Mouse (Mus musculus): Measurements from ENCODE around the gene Sec14l5. TPM values are rescaled to one million over a fixed set of nuclear protein-coding genes. Genes with fewer than 3 reads are reported as not detected.
A peak's percentile ranks its signal among the peaks of the same experiment; 100 is the strongest.

The Sec14l5 gene
- polyA plus RNA-seq, 1 experiment from 2014 or later = not detected

DNA sequence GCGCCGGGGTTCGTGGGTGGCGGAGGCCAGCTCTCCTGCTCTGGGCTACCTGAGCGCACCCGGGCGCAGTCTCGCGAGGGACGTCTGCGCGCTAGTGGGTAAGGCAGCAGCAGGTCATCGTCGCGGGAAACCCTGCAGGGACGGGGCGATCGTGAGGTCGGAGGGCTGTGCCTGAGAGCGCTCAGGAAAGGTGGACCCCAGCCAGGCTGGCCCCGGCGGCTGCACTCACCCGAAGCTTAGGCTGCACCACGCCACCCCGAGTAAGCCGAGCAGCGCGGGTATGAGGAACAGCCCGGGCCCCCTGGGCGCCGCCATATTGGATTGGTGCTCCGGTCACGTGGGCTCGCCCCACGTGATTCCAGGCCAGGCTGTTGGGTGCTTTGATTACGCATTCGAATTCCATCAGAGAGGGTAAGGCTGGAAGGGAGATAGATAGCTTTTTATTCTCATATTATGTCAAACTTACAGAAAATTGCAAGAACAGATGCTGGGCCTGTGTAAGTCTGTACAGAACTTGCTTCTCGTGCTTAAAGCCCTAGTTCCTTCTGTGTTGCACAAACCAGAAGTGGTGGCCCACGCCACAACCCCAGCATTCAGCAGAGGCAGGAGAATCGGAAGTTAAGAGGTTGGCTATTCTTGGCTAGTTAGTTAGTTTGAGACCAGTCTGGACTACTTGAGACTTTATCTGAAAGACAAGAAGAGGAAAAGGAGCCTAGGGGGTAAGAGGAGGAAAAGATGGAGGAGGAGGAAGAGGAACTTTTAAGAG lies 56.9 kb downstream of the Sec14l5 start, which contains the start of gene Nagpa:
Nagpa (minus strand) TSS at position 345 of the 766 bp plus-strand sequence.
- peak within 1 kb of the TSS; percentile 92 for H3K4me2 ChIP-seq (ENCODE audit: low read length)
- peak within 1 kb of the TSS; percentile 66 for H3K9ac ChIP-seq (ENCODE audit: low read depth, low read length)
- H3K36me3 ChIP-seq (ENCODE audit: insufficient read depth, low read length) = 0 out of 2 replicates have a peak, but pooled peaks cover 2% of the 10 kb centered on the region
- WGBS = 4% methylated on average over 40 of the region's 40 CpGs
- no peaks in the 10 kb centered on the region for H3K9me3 ChIP-seq (replicated peaks; ENCODE audit: low read length)
- H3K27me3 ChIP-seq (ENCODE audit: insufficient read depth, low read length) = no peaks in the 10 kb centered on the region
- 0 out of 2 replicates have a peak, but pooled peaks cover 8% of the 10 kb centered on the region for H3K4me1 ChIP-seq (replicated peaks; ENCODE audit: insufficient read depth, low read length)
- TF ChIP-seq CTCF (IDR thresholded peaks at IDR 0.05; ENCODE audit: low read depth) = no peak
- ATAC-seq (replicated peaks; ENCODE audit: low FRiP score, low read depth) = peak; percentile 88
- DNase-seq (ENCODE audit: low spot score) = peak; percentile 91
- H3K4me3 ChIP-seq (replicated peaks; ENCODE audit: low read depth, low read length) = peak within 1 kb of the TSS; percentile 68
- no peak within 1 kb of the TSS for H3K27ac ChIP-seq

DNA sequence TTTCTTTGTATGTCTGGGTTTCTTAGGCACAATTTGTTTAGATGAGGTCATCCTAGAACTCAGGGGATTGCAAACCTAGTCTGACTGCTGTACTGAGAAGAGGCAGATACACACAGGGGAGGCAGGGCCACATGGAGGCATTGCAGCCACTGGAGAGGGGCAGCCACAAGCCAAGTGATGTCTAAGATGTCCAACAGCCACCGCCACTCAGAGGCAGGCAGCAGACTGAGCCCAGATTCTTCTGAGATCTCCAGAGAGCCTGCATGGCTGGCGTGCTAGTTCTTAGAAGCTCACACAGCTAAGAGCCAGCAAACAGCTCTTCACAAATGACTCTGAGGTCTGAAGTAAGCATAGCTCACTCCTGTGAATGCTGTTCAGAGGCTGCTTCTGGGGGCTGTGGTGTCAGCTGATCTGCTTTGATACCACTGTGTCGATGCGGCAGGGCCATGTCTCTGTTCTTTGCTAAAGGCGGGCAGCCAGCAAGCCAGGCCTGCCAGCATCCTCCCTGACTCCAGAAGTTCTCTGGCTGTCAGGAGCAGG lies 58.6 kb downstream of the Sec14l5 start:
- Histone ChIP-seq H3K9ac (ENCODE audit: low read depth, low read length) (no peak overlapping the region), H3K36me3 (ENCODE audit: insufficient read depth, low read length) (no peaks in the 10 kb centered on the region), H3K27me3 (ENCODE audit: insufficient read depth, low read length) (no peaks in the 10 kb centered on the region), H3K27ac (no peak overlapping the region), H3K4me1 (replicated peaks; ENCODE audit: insufficient read depth, low read length) (0 out of 2 replicates have a peak, but pooled peaks cover 8% of the 10 kb centered on the region), H3K9me3 (replicated peaks; ENCODE audit: low read length) (no peaks in the 10 kb centered on the region), H3K4me2 (ENCODE audit: low read length) (no peak overlapping the region), H3K4me3 (replicated peaks; ENCODE audit: low read depth, low read length) (no peak overlapping the region)
- 90% methylated on average over 5 of the region's 5 CpGs for WGBS
- DNase-seq (ENCODE audit: low spot score) (no peak), ATAC-seq (replicated peaks; ENCODE audit: low FRiP score, low read depth) (no peak)
- TF ChIP-seq CTCF (IDR thresholded peaks at IDR 0.05; ENCODE audit: low read depth) = no peak

DNA sequence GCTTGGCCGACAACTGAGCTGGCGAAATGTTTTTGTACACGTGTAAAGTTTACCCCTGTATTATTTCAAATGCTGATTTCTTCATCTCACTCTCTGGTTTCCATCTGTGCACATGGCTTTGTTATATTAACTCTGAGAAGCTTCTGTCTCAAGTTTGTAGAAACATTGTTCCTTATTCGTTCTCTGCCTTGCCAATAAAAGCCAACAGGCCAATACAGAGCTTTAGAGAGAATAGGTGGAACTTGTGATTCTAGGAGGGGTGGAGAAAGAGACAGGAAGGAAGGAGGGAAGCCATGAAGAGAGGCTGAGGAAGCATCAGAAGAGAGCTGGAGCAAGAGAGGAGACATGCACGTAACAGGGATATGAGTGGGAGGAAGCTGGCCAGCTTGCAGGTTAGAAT lies 59.1 kb downstream of the Sec14l5 start:
- Histone ChIP-seq H3K9me3 (replicated peaks; ENCODE audit: low read length) (no peaks in the 10 kb centered on the region), H3K4me2 (ENCODE audit: low read length) (no peak overlapping the region), H3K9ac (ENCODE audit: low read depth, low read length) (no peak overlapping the region), H3K27me3 (ENCODE audit: insufficient read depth, low read length) (no peaks in the 10 kb centered on the region), H3K4me3 (replicated peaks; ENCODE audit: low read depth, low read length) (no peak overlapping the region), H3K36me3 (ENCODE audit: insufficient read depth, low read length) (no peaks in the 10 kb centered on the region), H3K27ac (no peak overlapping the region), H3K4me1 (replicated peaks; ENCODE audit: insufficient read depth, low read length) (0 out of 2 replicates have a peak, but pooled peaks cover 8% of the 10 kb centered on the region)
- DNase-seq (ENCODE audit: low spot score) (no peak), ATAC-seq (replicated peaks; ENCODE audit: low FRiP score, low read depth) (no peak)
- TF ChIP-seq CTCF (IDR thresholded peaks at IDR 0.05; ENCODE audit: low read depth) = no peak
- WGBS = 65% methylated on average over 5 of the region's 5 CpGs

DNA sequence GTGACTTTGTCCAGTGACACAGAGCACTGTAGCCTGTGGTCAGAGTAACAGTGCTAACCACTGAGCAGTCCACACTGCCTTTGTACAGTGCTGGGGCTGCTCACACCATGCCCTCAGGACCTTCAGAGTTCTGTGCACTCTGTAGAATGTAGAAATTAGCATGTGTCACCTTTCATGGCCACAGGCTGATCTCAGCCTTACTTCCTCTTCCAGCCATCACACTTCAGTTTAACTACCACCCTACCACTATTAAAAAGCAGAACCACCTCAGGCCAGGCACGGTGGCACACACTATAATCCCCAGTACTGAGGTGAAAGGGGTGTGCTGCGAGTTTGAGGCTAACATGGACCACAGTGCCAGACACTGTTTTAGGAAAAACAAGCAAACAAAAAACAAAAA lies 63.5 kb downstream of the Sec14l5 start:
- Histone ChIP-seq H3K9ac (ENCODE audit: low read depth, low read length) (no peak overlapping the region), H3K4me1 (replicated peaks; ENCODE audit: insufficient read depth, low read length) (no peaks in the 10 kb centered on the region), H3K4me3 (replicated peaks; ENCODE audit: low read depth, low read length) (no peak overlapping the region), H3K27ac (no peak overlapping the region), H3K4me2 (ENCODE audit: low read length) (no peak overlapping the region), H3K27me3 (ENCODE audit: insufficient read depth, low read length) (no peaks in the 10 kb centered on the region), H3K9me3 (replicated peaks; ENCODE audit: low read length) (no peaks in the 10 kb centered on the region), H3K36me3 (ENCODE audit: insufficient read depth, low read length) (no peaks in the 10 kb centered on the region)
- DNase-seq (ENCODE audit: low spot score) = no peak
- WGBS = 75% methylated on average over 2 of the region's 2 CpGs
- ATAC-seq (replicated peaks; ENCODE audit: low FRiP score, low read depth) = no peak
- TF ChIP-seq CTCF (IDR thresholded peaks at IDR 0.05; ENCODE audit: low read depth) = no peak

DNA sequence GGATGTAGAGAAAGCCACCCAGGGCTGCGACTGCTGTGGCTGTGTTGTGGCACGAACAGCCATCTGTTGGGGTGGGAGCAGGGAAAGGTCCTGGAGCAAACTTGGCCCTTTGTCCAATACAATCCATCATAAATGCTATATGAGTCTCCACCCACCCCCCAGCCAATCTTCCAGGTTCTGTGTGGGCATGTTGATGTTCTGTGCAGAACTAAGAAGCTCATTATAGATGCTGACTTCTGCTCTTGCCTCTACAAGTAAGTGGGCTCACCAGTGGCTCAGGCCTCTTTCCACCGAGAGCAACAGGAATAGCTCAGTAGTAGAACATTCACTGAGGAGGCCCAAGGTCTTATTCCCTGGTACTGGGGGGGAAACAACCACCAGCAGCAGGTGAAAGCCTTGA lies 65.2 kb downstream of the Sec14l5 start:
- Histone ChIP-seq H3K4me2 (ENCODE audit: low read length) (no peak overlapping the region), H3K27me3 (ENCODE audit: insufficient read depth, low read length) (no peaks in the 10 kb centered on the region), H3K9ac (ENCODE audit: low read depth, low read length) (no peak overlapping the region), H3K4me1 (replicated peaks; ENCODE audit: insufficient read depth, low read length) (no peaks in the 10 kb centered on the region), H3K27ac (no peak overlapping the region), H3K36me3 (ENCODE audit: insufficient read depth, low read length) (no peaks in the 10 kb centered on the region), H3K4me3 (replicated peaks; ENCODE audit: low read depth, low read length) (no peak overlapping the region), H3K9me3 (replicated peaks; ENCODE audit: low read length) (no peaks in the 10 kb centered on the region)
- WGBS = 83% methylated on average over 3 of the region's 3 CpGs
- no peak for DNase-seq (ENCODE audit: low spot score)
- ATAC-seq (replicated peaks; ENCODE audit: low FRiP score, low read depth) = no peak
- TF ChIP-seq CTCF (IDR thresholded peaks at IDR 0.05; ENCODE audit: low read depth) = no peak

DNA sequence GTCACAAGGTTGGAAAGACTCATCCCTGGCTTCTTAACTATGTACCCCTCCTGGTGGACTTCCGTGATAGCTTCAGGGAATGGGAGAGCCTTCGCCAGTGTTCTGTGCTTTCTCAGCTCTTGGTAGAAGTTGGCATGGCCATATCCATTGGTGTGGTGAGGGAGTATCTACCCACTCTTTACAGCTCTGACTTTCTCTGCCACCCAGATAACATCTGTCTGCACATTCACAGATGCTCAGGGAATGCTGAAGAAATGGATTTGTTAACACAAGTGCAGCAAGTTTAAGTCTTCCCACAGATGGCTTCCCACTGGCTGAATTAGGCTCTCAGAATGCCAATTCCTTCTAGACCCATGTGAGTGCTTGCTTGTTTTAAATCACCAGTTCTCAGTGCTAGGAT lies 67.2 kb downstream of the Sec14l5 start:
- Histone ChIP-seq H3K27me3 (ENCODE audit: insufficient read depth, low read length) (no peaks in the 10 kb centered on the region), H3K9ac (ENCODE audit: low read depth, low read length) (no peak overlapping the region), H3K4me2 (ENCODE audit: low read length) (no peak overlapping the region), H3K36me3 (ENCODE audit: insufficient read depth, low read length) (no peaks in the 10 kb centered on the region), H3K27ac (no peak overlapping the region), H3K9me3 (replicated peaks; ENCODE audit: low read length) (no peaks in the 10 kb centered on the region), H3K4me3 (replicated peaks; ENCODE audit: low read depth, low read length) (no peak overlapping the region), H3K4me1 (replicated peaks; ENCODE audit: insufficient read depth, low read length) (no peaks in the 10 kb centered on the region)
- ATAC-seq (replicated peaks; ENCODE audit: low FRiP score, low read depth) (no peak), DNase-seq (ENCODE audit: low spot score) (no peak)
- TF ChIP-seq CTCF (IDR thresholded peaks at IDR 0.05; ENCODE audit: low read depth) = no peak
- WGBS = 87% methylated on average over 2 of the region's 2 CpGs

All from kidney, postnatal 0 days (tissue).